Mouse (Mus musculus) intestine, embryonic 16.5 days (tissue): ENCODE data around the gene Avpr1a. TPM values are rescaled to one million over a fixed set of nuclear protein-coding genes. Genes with fewer than 3 reads are reported as not detected.

Source experiments
- ATAC-seq: fragments of 200-750 bp; cut with Nextera tagmentation; 2 replicates; pipeline ENCODE4 v1.8.0; 2017; ENCODE audit warnings: moderate TSS enrichment, moderate library complexity
- H3K27ac ChIP-seq: fragments of 300-500 bp; sonication (generic); 2 replicates; pipeline ENCODE4 v1.5.1; 2014; ENCODE audit warnings: mild to moderate bottlenecking, low read length
- H3K27me3 ChIP-seq: fragments of 300-500 bp; sonication (generic); replicated peaks from 2 replicates; pipeline ENCODE4 v1.6.1; 2014; ENCODE audit warnings: low read length, control low read depth, mixed read lengths; ENCODE audit not compliant: control insufficient read depth, insufficient read depth
- H3K36me3 ChIP-seq: fragments of 300-500 bp; sonication (generic); 2 replicates; pipeline ENCODE4 v1.6.1; 2014; ENCODE audit warnings: low read length, control low read depth; ENCODE audit not compliant: control insufficient read depth, insufficient read depth
- H3K4me1 ChIP-seq: fragments of 300-500 bp; sonication (generic); 2 replicates; pipeline ENCODE4 v1.6.1; 2014; ENCODE audit warnings: low read length, control low read depth, mixed read lengths; ENCODE audit not compliant: control insufficient read depth, insufficient read depth
- H3K4me2 ChIP-seq: fragments of 300-500 bp; sonication (generic); 2 replicates; pipeline ENCODE4 v1.6.1; 2014; ENCODE audit warnings: low read depth, low read length, control low read depth
- H3K4me3 ChIP-seq: fragments of 300-500 bp; sonication (generic); 2 replicates; pipeline ENCODE4 v1.5.1; 2014; ENCODE audit warnings: mild to moderate bottlenecking, low read length
- H3K9ac ChIP-seq: fragments of 300-500 bp; sonication (generic); 2 replicates; pipeline ENCODE4 v1.6.1; 2014; ENCODE audit warnings: low read depth, low read length
- H3K9me3 ChIP-seq: fragments of 300-500 bp; sonication (generic); 2 replicates; pipeline ENCODE4 v1.6.1; 2016; ENCODE audit warnings: low read length, control low read depth; ENCODE audit not compliant: control insufficient read depth
- WGBS: fragments of 180-500 bp; shearing (Covaris S2); extraction: QIAGEN DNeasy Blood & Tissue Kit; methylation state at CpG from one replicate; pipeline ENCODE4 v1.1.7; 2014; 5-methylcytosine and 5-hydroxymethylcytosine counted together
- polyA plus RNA-seq: library from polyadenylated mRNA; unstranded; fragments of >200 nt; fragmentation: Nextera tagmentation; extraction: Ambion mirVana; gene quantifications from 2 replicates; pipeline ENCODE4 v1.2.1, GENCODE M21; 2015

The Avpr1a gene
- polyA plus RNA-seq, result 3.0 and 3.1 TPM in 2 replicates

DNA sequence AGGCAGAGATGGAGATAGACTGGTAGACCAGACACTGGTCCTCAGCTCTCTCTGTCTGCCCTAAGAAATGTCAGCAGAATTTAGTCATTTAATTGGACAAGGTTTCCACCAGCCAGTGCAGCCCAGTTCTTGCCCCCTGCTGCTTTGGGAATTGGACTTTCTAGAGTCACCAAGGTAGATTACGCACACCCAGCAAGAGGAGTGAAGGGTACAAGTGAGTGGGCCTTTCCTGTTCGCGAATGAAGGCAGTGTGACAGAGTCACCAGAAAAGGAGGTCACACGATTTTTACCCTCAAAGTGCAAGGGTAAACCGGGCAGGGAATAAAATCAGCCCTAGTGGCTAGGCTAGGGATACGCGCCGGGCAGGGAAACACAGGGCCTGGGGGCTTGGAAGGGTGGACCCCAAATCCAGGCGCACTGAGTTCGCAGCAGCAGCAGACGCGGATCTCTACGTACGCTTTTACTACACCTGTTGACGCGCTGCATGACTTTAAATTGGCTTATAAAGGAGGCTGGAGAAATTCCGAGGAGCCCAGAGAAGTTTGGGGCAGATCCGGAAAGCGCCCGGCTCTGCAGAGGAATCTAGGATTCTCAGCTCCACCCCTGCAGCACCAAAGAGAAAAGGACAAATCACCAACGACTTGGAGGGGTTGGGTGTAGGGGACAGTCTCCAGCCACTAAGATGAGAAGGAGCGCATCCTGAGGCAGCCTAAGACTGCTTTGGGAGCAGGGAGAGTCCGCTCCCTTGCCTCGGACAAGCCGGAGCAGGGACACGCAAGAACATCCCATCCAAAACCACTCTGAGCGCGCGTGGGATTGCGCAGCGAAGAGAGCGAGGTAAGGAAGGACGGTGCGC is at the start of gene Avpr1a:
Avpr1a (plus strand) TSS at position 639 of the 856 bp plus-strand sequence.
- H3K27me3 ChIP-seq, result peaks cover 23% of the 10 kb centered on the region
- H3K9ac ChIP-seq, result peak within 1 kb of the TSS; percentile 60
- H3K27ac ChIP-seq, result no peak within 1 kb of the TSS
- H3K4me2 ChIP-seq, result peak within 1 kb of the TSS; percentile 94
- peaks cover 9% of the 10 kb centered on the region; the same call in 1 of the 2 replicates for H3K4me1 ChIP-seq
- H3K4me3 ChIP-seq, result peak within 1 kb of the TSS; percentile 59
- no peaks in the 10 kb centered on the region for H3K36me3 ChIP-seq
- peak; percentile 58 for ATAC-seq
- no peaks in the 10 kb centered on the region for H3K9me3 ChIP-seq
- 7% methylated on average over 34 of the region's 34 CpGs for WGBS

DNA sequence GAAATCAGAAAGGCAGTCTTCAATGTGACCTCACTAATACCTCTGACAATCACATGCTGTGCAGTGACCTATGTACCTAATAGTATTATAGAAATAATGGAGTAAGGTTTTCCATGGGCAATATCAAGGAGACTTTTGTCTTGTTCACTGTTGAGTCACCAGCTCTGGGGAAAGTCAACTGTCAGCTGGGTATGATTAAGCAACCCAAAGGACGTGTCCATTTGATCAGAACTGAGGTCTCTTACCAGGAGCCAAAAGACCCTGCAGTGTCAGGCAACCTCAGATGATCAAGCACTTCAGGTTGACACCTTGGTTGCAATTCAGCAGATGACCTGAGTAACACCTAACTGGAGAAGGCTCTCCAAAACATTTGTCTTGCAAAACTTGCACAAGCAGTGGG is 46.0 kb upstream of the Avpr1a start:
- no peaks in the 10 kb centered on the region for H3K27me3 ChIP-seq
- no peaks in the 10 kb centered on the region for H3K36me3 ChIP-seq
- no peak overlapping the region for H3K4me2 ChIP-seq
- no peak overlapping the region for H3K4me3 ChIP-seq
- no peaks in the 10 kb centered on the region for H3K4me1 ChIP-seq
- H3K27ac ChIP-seq, result no peak overlapping the region
- H3K9ac ChIP-seq, result no peak overlapping the region
- 57% methylated on average over 1 of the region's 1 CpGs for WGBS
- ATAC-seq, result no peak
- H3K9me3 ChIP-seq, result no peaks in the 10 kb centered on the region

DNA sequence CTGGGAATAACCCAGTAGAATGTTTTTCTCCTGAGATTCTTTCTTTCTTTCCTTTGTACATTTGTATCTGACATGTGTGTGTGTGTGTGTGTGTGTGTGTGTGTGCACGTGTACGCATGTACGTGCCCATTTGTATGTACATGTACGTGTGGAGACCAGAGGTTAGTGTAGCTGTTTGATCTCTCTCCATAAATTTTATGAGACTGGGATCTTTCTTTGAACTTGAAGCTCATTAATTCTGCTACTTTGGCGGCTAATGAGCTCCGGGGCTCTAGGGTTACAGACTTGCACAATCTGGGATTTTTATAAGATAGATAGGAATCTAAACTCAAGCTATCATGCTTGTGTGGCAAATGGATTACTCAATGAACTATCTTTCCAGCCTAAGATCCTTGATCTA is 42.0 kb upstream of the Avpr1a start:
- H3K4me3 ChIP-seq, result no peak overlapping the region
- H3K9ac ChIP-seq, result no peak overlapping the region
- no peaks in the 10 kb centered on the region for H3K4me1 ChIP-seq
- no peak overlapping the region for H3K4me2 ChIP-seq
- no peak overlapping the region for H3K27ac ChIP-seq
- H3K27me3 ChIP-seq, result no peaks in the 10 kb centered on the region
- no peak for ATAC-seq
- H3K36me3 ChIP-seq, result no peaks in the 10 kb centered on the region
- H3K9me3 ChIP-seq, result no peaks in the 10 kb centered on the region
- 85% methylated on average over 6 of the region's 6 CpGs for WGBS

DNA sequence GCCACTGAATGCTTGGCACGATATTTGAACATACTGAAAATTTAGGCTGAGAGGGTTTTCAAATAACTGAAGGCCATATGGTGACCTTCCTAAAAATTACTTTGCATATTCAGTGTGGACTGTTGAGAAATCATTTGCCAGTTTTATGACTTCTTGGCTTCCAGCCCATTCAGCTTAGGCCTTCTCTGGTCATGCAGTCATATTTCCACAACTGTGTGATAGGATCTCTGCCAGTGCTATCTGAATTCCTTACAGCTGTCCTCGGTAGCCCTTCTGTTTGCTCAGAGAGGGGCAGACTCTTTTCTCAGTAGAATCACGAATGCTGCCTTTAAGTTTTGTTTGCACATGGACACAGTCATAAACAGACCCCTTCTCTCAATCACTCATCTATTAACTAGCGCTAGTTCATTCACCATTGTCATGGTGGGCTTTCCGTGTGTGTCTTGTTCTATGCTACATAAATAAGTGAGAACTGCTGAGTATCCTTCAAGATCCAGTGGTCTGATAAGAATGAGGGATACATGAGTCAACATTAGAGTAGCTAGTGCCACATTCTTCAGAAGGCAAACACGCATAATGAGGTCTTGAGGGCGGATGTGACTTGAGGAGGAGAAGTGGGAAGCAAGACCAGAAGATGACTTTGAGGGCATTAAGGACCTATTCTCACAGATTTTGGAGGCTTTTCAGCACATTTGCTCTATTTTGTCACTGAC is 39.4 kb upstream of the Avpr1a start:
- peak; percentile 48; the same call in 1 of the 2 replicates for ATAC-seq
- H3K36me3 ChIP-seq, result no peaks in the 10 kb centered on the region
- no peak overlapping the region for H3K27ac ChIP-seq
- no peaks in the 10 kb centered on the region for H3K27me3 ChIP-seq
- no peaks in the 10 kb centered on the region for H3K9me3 ChIP-seq
- H3K4me2 ChIP-seq, result no peak overlapping the region
- H3K4me3 ChIP-seq, result no peak overlapping the region
- H3K9ac ChIP-seq, result no peak overlapping the region
- no peaks in the 10 kb centered on the region for H3K4me1 ChIP-seq
- 50% methylated on average over 7 of the region's 7 CpGs for WGBS

DNA sequence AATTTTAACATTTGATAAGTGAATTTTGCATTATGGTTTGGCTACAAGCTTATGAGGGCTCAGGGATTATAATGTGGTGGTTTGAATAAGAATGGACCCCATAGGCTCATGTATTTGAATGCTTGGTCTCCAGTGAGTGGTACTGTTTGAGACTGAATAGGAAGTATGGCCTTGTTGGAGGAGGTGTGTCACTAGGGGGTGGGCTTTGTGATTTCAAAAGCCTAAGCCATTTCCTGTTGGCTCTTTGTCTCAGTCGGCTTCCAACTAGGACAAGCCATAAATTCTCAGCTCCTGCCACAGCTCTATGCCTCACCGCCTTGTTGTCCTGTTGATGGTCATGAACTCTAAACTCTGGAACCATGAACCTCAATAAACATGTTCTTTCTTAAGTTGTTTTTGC is 37.5 kb upstream of the Avpr1a start:
- Histone ChIP-seq H3K4me2 (no peak overlapping the region), H3K9me3 (no peaks in the 10 kb centered on the region), H3K27ac (no peak overlapping the region), H3K9ac (no peak overlapping the region), H3K27me3 (no peaks in the 10 kb centered on the region), H3K4me1 (no peaks in the 10 kb centered on the region), H3K36me3 (no peaks in the 10 kb centered on the region), H3K4me3 (no peak overlapping the region)
- no peak for ATAC-seq
- 56% methylated on average over 2 of the region's 2 CpGs for WGBS

DNA sequence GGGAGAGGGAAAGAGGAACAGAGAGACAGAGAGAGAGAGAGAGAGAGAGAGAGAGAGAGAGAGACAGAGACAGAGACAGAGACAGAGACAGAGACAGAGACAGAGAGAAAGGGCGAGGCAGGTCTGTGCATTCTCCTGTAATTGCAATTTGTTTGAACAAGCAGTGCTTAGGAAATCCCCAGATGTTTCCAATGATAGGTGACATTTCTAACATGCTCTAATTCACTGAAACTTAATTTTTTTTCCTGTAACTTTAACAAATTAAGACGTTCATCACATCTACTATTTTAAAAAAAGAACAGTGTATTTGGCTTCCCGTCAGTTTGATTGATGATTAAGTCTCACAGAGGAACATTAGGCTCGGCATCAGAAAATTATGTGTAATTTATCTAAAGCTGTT is 15.6 kb upstream of the Avpr1a start:
- Histone ChIP-seq H3K27me3 (no peaks in the 10 kb centered on the region), H3K4me1 (no peaks in the 10 kb centered on the region), H3K9ac (no peak overlapping the region), H3K4me2 (no peak overlapping the region), H3K36me3 (no peaks in the 10 kb centered on the region), H3K4me3 (no peak overlapping the region), H3K9me3 (no peaks in the 10 kb centered on the region), H3K27ac (no peak overlapping the region)
- WGBS, result 30% methylated on average over 4 of the region's 4 CpGs
- no peak for ATAC-seq

DNA sequence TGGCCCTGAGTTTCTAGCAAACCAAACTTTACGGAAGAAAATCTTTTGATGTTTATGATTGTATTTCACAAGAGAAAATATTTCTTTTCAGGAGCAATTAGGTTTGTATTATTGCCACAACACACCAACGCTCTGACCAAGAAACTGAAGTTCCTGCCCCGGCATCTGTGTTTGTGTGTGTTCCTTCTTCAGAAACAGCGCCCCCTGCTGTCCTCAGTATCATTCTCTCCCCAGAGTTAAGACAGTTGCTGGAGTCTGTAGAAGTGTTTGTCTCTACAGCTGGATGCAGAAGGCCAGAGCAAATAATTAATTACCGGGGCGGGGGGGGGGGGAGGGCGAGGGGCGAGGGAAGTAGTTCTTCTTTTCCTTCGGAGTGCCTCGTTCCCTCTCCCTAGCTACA is 1.0 kb upstream of the Avpr1a start:
- peaks cover 9% of the 10 kb centered on the region; the same call in 1 of the 2 replicates for H3K4me1 ChIP-seq
- H3K36me3 ChIP-seq, result no peaks in the 10 kb centered on the region
- WGBS, result 29% methylated on average over 7 of the region's 10 CpGs
- ATAC-seq, result no peak
- H3K9me3 ChIP-seq, result no peaks in the 10 kb centered on the region
- H3K9ac ChIP-seq, result no peak overlapping the region
- no peak overlapping the region for H3K27ac ChIP-seq
- H3K27me3 ChIP-seq, result peaks cover 23% of the 10 kb centered on the region
- H3K4me2 ChIP-seq, result no peak overlapping the region
- H3K4me3 ChIP-seq, result no peak overlapping the region

DNA sequence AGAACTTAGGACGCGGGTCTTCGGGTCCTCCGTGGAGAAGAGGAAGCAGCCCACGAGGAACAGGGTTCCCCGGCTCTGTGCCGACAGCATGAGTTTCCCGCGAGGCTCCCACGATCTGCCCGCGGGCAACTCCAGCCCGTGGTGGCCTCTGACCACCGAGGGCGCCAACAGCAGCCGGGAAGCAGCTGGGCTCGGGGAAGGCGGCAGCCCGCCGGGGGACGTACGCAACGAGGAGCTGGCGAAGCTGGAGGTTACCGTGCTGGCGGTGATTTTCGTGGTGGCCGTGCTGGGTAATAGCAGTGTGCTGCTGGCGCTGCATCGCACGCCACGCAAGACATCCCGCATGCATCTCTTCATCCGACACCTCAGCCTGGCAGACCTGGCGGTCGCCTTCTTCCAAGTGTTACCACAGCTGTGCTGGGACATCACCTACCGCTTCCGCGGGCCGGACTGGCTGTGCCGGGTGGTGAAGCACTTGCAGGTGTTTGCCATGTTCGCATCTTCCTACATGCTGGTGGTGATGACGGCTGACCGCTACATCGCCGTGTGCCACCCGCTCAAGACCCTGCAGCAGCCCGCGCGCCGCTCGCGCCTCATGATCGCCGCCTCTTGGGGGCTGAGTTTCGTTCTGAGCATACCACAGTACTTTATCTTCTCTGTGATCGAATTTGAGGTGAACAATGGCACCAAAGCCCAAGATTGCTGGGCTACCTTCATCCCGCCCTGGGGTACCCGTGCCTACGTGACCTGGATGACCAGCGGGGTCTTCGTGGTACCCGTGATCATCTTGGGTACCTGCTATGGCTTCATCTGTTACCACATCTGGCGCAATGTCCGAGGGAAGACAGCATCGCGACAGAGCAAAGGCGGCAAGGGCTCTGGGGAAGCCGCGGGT is 665 bp downstream of the Avpr1a start:
- peak overlapping the region; percentile 94 for H3K4me2 ChIP-seq
- WGBS, result 1% methylated on average over 70 of the region's 70 CpGs
- H3K9me3 ChIP-seq, result no peaks in the 10 kb centered on the region
- H3K27ac ChIP-seq, result no peak overlapping the region
- H3K4me1 ChIP-seq, result peaks cover 9% of the 10 kb centered on the region; the same call in 1 of the 2 replicates
- H3K27me3 ChIP-seq, result peaks cover 23% of the 10 kb centered on the region
- peak; percentile 70 for ATAC-seq
- peak overlapping the region; percentile 59 for H3K4me3 ChIP-seq
- no peaks in the 10 kb centered on the region for H3K36me3 ChIP-seq
- H3K9ac ChIP-seq, result peak overlapping the region; percentile 60

DNA sequence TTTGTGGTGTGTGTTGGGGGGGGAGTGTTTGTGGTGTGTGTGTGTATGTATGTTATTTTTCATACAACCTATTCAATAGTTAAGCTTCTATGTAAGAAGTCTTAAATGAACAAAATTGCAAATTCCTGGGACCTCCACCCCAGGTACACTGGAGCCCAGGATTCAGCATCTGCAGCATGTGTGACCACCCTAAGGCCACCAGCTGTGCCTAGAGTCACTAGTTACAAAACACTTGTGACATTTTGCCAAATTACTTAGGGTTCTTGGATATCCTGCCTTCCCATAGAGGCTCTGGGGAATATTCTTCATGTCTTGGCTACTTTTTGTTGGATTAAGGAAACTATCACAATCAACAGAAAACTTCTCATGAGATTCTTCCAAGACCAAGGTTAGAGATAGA is 1.6 kb downstream of the Avpr1a start:
- peaks cover 9% of the 10 kb centered on the region; the same call in 1 of the 2 replicates for H3K4me1 ChIP-seq
- H3K27ac ChIP-seq, result no peak overlapping the region
- peak overlapping the region; percentile 32 for H3K4me2 ChIP-seq
- no peak overlapping the region for H3K9ac ChIP-seq
- no peaks in the 10 kb centered on the region for H3K36me3 ChIP-seq
- ATAC-seq, result no peak
- peak overlapping the region; percentile 59; the same call in 1 of the 2 replicates for H3K4me3 ChIP-seq
- H3K9me3 ChIP-seq, result no peaks in the 10 kb centered on the region
- H3K27me3 ChIP-seq, result peaks cover 23% of the 10 kb centered on the region
